Mouse (Mus musculus) cerebellum, adult 11-12 months (tissue): ENCODE data around the gene Slc4a4.

ENCODE experiments used
- DNase-seq: peaks from one replicate; pipeline ENCODE4 v3.0.0; 2022

The Slc4a4 gene

GRCm38 (mm10) chr5:89096371-89096770 lies 209.8 kb downstream of the Slc4a4 start:
- DNase-seq: no peak

DNA sequence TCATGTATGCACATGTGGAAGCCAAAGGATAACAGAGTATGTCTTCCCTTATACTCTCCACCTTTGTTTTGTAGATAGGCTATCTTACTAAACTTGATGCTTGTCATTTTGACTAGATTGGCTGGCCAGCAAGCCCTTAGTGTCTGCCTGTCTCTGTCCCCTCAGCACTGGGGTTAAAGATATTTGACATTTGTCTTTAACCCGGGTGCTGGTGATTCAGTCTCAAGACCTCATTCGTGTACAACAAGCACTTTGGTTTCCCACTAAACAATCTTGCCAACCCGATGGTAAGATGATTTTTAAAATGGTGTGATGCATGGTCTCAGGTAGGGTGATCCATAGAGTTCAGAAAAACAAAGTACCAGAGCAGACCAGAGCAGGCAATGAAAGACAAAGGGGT lies 210.7 kb downstream of the Slc4a4 start:
- DNase-seq: no peak

- no peak for DNase-seq
Measured at GRCm38 (mm10) chr5:89098121-89098520, 211.5 kb downstream of the Slc4a4 start.

- no peak for DNase-seq
Measured at GRCm38 (mm10) chr5:89099886-89100285, 213.3 kb downstream of the Slc4a4 start.

DNA sequence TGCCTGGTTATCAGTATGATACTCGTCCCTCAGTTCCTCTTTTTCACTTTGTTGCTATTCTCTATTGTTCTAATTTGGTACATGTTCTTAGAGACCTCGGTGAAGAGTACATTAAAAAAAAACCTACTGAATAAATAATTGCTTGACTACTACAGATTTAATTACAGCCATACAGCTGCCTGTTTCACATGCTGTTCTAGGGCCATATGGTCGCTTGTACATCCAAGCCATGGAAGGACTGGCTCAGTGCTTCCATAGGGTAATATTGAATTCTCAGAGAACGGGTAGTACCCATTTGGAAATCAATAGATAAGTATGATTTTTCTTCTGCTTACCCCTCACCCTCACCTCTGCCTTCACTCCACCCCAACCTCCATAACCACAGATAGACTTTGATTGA lies 215.9 kb downstream of the Slc4a4 start:
- no peak for DNase-seq

DNA sequence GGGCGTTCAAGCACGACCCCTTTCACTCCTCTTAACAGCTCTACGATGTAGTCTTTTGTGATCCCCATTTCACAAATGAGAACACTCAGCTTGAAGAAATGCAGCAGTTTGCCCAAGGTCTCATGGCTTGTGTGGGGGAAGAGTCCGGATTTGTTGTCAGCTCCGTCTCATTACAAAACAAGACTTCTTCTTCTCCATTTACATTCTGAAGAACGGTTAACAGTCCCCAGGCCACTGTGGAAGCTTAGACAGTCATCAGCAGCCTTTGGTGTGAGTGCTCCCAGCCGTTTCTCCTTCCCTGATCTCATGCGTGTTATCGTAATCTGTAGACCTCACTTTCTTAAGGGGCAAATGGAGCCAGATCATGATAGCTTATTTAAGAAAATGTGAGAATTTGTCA lies 218.7 kb downstream of the Slc4a4 start:
- no peak for DNase-seq

DNA sequence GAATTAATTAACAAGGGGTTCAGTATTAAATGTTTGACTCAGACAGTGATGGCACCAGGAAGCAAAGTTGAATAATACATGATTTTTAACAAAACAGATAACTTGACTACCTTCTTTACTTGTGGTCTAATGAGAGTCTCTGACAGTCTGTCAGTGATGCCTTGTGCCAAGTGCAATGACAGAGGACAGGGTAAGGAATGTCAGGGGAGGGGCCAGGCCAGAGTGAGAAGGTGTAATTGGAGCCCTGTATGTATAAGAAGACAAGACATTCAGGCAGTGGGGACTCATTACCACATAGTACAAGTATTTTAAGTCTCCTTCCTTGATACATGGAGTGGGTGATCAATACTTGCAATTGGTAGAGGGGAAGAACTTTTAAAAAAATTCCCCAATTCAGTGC lies 219.6 kb downstream of the Slc4a4 start:
- DNase-seq: no peak

GRCm38 (mm10) chr5:89108809-89109208 lies 222.2 kb downstream of the Slc4a4 start:
- DNase-seq: no peak

GRCm38 (mm10) chr5:89109832-89110231 lies 223.2 kb downstream of the Slc4a4 start:
- no peak for DNase-seq

- peak; percentile 77 for DNase-seq
Measured at GRCm38 (mm10) chr5:89111987-89112386, 225.4 kb downstream of the Slc4a4 start.

DNA sequence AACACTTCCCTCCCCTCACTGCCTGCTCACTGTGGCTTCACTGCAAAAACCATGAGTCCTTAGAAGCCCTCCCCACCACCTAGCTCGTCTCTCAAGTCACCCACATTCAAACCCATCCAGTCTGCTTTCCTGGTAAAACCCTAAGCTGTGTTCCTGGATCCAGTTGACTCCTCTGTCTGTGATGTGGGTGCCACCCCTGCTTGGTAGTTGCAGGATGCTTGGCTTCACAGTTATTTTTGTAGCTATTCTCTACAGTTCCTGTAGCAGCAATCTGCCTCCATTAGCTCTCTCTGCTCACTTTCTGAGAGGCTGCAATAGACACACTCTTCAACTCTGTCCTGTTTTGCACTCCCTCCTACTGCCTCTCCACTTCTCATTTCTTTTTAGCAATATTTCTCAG lies 234.3 kb downstream of the Slc4a4 start:
- no peak for DNase-seq

DNA sequence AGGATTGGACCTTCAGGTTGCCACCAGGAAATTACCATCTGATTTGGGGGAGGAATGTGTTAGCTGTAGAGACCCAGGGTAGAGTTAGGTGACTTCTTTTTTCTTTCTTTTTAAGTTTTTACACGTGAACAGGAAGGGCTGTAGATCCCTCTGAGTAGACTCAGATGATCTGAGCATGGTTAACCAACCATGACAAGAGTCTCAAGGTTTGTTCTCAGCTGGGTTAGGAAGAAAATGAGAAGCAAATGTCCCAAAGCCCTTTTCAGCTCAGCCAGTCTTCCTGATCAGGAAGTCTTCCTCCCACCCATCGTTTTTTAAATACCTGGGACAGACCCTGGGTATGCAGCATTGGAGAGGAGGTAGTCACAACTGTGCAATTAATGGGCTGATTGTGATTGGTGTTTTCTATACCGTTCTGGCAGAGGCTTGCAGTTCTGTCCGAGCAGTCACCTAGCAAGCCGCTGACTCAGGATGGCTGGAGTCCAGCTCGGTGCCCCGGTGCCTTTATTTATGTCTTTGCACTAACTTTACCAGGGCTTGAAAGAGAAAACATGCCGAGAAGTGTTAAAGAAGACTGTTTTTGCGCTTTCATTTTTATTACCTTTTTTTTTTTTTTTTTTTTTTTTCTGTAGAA lies 236.8 kb downstream of the Slc4a4 start:
- DNase-seq: no peak

- no peak for DNase-seq
Measured at GRCm38 (mm10) chr5:89128210-89128609, 241.6 kb downstream of the Slc4a4 start.

DNA sequence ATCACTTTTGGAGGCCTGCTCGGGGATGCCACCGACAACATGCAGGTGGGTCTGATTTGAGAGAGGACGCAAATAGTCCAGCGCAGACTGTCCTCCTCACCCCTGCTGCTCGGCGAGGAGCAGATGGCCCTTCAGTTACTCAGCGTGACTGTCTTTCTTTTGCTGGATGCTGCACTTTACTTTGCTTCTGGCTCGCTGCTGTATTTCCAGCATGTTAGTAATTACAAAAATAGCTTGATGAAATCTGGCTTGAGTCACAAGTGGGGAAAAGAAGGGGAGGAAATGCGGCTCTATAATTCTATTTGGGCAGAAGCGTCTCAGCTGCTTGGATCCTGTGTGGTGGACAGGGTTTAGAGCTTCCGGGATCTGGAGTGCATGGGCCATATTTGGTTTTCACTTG lies 249.2 kb downstream of the Slc4a4 start:
- DNase-seq: peak; percentile 77

- no peak for DNase-seq
Measured at GRCm38 (mm10) chr5:89140070-89140469, 253.5 kb downstream of the Slc4a4 start.

DNA sequence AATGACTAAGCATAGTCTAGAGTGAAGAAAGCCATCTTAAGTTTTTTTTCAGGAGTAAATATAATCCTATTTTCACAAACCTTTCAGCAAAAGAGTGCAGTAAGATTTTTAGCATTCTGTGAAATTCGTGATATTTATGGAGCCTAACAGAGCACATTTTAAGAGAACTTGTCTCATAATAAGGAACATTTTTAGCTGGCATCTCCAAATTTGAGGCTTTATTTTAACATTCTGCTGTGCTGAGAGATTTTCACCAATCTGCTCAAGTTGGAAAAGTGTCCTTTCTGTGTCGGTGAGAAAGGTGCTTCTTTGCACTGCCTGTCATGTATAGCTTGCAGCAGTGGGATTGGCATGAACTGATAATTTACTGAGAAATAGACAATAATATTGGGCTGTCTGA lies 255.1 kb downstream of the Slc4a4 start:
- no peak for DNase-seq

DNA sequence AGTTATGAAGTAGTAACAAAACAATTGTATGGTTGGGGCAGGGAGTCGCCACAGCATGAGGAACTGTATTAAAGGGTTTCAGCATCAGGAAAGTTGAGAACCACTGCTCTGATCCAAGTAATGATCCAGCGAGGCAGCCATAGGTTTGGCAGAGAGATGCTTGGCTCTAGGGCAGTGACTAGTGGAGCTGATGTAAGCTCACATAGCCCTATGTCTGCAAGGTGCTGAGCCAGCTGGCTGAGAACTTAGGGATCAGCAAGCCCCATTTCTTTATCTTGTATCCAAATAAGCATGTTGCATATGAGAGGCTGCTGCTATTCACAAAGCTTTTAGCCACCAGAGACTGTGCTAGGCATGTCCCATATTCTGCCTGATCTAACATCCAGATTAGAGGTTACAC lies 259.7 kb downstream of the Slc4a4 start:
- no peak for DNase-seq

- no peak for DNase-seq
Measured at GRCm38 (mm10) chr5:89147282-89147790, 260.7 kb downstream of the Slc4a4 start.

DNA sequence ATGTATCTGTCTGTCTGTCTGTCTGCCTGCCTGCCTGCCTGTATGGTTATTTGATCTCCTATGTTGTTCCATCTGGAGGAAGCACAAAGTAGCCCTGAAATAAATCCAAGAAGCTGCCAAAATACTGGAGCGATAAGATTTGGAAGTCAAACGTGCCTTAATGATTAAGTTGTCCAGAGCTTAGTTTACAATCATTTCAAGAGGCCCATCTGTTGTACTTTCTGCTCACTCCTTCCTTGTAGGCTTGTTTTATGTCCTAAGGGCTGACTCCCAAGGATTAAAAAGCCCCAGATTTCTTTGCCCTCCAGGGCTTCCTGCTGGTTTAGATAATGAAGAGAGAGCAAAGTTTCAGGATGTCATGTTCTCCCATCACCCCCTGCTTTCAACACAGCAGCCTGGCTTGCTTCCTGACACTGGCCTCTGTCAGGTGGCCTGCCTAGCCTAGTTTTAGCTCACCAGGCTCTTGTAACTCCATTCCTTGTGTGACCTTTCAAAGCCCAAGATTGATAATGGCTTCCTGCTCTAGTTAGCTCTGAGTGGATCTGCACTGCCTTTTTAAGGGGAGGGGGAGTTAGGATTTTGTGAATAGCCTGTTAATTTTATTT lies 262.9 kb downstream of the Slc4a4 start:
- DNase-seq: no peak

DNA sequence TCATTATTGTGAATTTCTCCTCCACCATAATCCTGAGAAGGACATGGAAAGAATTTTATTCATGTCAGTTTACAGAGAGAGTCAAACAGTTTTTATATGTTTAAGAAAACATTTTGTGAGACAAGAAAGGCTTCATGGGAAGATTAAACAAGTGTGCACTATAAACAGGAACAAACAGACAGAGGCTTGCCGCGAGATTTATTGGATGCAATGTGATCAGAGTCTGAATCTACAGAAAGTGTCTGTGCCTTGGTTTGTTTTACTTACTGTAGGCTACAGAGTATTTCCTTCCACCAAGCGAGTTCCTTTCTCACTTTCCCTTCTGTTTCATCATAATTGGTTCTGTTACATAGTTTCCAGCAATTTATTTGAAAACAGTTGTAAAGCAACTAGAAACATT lies 264.5 kb downstream of the Slc4a4 start:
- DNase-seq: no peak

DNA sequence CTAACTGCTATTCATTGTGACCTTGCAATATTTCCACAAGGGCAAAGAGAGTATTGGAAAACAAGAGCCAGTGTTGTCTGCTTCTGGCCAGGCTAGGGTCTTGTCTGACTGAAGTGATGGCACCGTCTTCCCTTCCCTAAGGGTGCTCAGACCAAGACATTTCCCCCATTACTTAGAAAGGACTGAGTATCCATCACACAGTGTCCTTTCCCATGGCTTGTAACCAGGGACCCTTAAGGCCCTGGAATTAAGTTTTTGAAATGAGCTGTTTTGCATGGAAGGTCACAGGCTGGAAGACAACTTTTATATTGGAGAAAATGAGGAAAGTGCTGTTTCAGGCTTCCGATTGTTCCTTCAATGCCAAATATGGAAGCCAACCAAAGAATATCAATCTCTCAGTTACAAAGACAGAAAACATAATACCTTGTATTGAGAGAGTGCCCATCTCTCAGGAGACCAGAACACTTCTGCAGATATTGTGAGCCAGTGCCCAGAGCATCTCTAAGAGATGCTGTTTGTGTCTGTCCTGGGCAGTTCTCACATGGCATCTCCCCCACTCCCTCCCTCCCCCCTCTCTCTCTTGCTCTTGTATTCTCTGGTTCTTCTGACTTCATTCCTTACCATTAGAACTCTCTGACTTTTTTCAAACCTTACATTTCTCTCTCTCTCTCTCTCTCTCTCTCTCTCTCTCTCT lies 284.6 kb downstream of the Slc4a4 start:
- DNase-seq: no peak

DNA sequence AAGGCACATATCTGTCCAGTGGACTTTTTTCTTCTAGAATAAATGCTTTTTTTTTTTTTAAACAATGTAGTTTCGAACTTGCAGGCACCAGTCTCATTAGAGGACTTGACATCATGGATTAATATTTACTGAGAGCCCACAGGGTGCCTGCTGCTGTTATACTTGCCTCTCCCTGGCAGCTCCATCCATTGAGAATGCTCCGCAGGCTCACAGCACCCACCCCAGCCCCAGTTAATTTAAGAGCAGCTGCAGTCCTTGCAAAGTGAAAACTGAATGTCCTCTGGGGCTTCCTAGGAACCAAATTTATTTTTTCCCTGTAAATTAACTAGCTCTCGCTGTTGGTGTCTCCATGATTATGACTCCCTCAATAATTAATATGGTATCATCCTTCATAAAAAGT lies 303.4 kb downstream of the Slc4a4 start:
- DNase-seq: no peak

DNA sequence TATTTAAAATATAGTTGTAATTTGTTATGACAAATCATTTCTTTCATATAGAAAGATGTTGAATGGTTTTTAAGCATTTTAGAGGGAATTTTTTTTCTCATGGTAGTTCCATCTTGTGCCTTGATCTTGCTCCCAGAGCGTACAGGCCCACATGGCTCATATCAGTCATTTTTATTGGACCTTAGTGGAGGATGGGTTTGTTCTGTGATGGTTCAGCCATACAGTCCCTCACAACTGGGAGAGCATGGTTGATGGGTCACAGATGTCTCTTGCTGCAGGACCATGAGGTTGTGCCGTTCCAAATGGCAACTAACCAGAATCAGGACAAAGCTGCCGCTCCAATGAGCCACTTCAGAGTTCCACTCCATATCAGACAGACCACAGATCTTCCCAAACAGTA lies 308.0 kb downstream of the Slc4a4 start:
- no peak for DNase-seq

DNA sequence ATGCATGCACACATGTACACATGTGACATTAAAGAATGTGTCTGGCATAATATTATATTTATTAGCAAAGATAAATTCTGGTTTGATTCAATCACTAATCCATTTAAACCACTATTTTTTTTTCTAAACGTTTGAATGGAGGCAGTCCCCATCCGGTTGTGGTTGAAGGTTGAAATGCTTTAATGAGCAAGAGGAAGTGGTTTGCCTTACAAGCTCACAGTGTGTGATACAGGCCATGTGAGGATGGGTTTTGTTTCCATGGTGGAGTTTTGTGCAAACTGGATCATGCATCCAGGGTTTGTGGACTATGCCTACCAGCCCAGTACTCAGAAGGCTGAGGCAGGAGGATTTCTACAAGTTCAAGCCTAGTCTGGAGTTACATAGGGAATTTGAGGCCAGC lies 311.9 kb downstream of the Slc4a4 start:
- DNase-seq: no peak
